Mouse (Mus musculus): ENCODE measurements around the gene Olfr90. TPM values are rescaled to one million over a fixed set of nuclear protein-coding genes. Genes with fewer than 3 reads are reported as not detected.

Olfr90 gene
- total and polyA plus RNA-seq, 2 experiments from 2014 or later = not detected

- under 1% methylated on average over 50 of the region's 55 CpGs for WGBS
- TF ChIP-seq CTCF (IDR thresholded peaks at IDR 0.05; ENCODE audit: low read depth) (no peak), EP300 (IDR thresholded peaks at IDR 0.05; ENCODE audit: low read depth) (no peak)
- H3K9ac ChIP-seq (replicated peaks; ENCODE audit: low read depth, low read length) = peak within 1 kb of the TSS; percentile 72
- no peaks in the 10 kb centered on the region for H3K9me3 ChIP-seq (replicated peaks; ENCODE audit: control insufficient read depth, low read length)
- H3K36me3 ChIP-seq (replicated peaks; ENCODE audit: control insufficient read depth, insufficient read depth, low read length) = no peaks in the 10 kb centered on the region
- DNase-seq (ENCODE audit: low spot score) (peak; percentile 49), ATAC-seq (ENCODE audit: insufficient read depth, low read depth) (peak; percentile 85)
- peak within 1 kb of the TSS; percentile 72 for H3K4me3 ChIP-seq (ENCODE audit: low read depth, low read length)
- H3K4me2 ChIP-seq (ENCODE audit: low read depth, low read length) = peak within 1 kb of the TSS; percentile 82
- peak within 1 kb of the TSS; percentile 31; the same call in 1 of the 2 replicates for H3K27ac ChIP-seq (ENCODE audit: low read depth)
- H3K27me3 ChIP-seq (ENCODE audit: control insufficient read depth, insufficient read depth, low read length) = peaks cover 34% of the 10 kb centered on the region
- H3K4me1 ChIP-seq (ENCODE audit: control insufficient read depth, insufficient read depth) = peaks cover 22% of the 10 kb centered on the region
Measured at GRCm38 (mm10) chr17:37045611-37046311, 42.5 kb downstream of the Olfr90 start, which contains the start of gene Gabbr1. Gene Gabbr1, plus strand, starts transcription at chr17:37045966.

- no peak overlapping the region; the same call in 1 of the 2 replicates for H3K4me2 ChIP-seq (ENCODE audit: low read depth, low read length)
- TF ChIP-seq CTCF (IDR thresholded peaks at IDR 0.05; ENCODE audit: low read depth) (no peak), EP300 (IDR thresholded peaks at IDR 0.05; ENCODE audit: low read depth) (no peak)
- no peak for DNase-seq (ENCODE audit: low spot score)
- H3K9ac ChIP-seq (replicated peaks; ENCODE audit: low read depth, low read length) = no peak overlapping the region
- ATAC-seq (ENCODE audit: insufficient read depth, low read depth) = no peak
- H3K27me3 ChIP-seq (ENCODE audit: control insufficient read depth, insufficient read depth, low read length) = peaks cover 25% of the 10 kb centered on the region
- H3K27ac ChIP-seq (ENCODE audit: low read depth) = no peak overlapping the region
- H3K9me3 ChIP-seq (replicated peaks; ENCODE audit: control insufficient read depth, low read length) = no peaks in the 10 kb centered on the region
- H3K4me1 ChIP-seq (ENCODE audit: control insufficient read depth, insufficient read depth) = peaks cover 13% of the 10 kb centered on the region
- WGBS = 66% methylated on average over 7 of the region's 7 CpGs
- no peaks in the 10 kb centered on the region for H3K36me3 ChIP-seq (replicated peaks; ENCODE audit: control insufficient read depth, insufficient read depth, low read length)
- 0 out of 2 replicates have a peak overlapping the region, but pooled peaks have one; percentile 72 for H3K4me3 ChIP-seq (ENCODE audit: low read depth, low read length)
Measured at GRCm38 (mm10) chr17:37044651-37045244, 43.6 kb downstream of the Olfr90 start.

GRCm38 (mm10) chr17:37039127-37039894 lies 49.0 kb downstream of the Olfr90 start:
- Histone ChIP-seq H3K27me3 (ENCODE audit: control insufficient read depth, insufficient read depth, low read length) (no peaks in the 10 kb centered on the region), H3K4me1 (ENCODE audit: control insufficient read depth, insufficient read depth) (no peaks in the 10 kb centered on the region), H3K36me3 (replicated peaks; ENCODE audit: control insufficient read depth, insufficient read depth, low read length) (no peaks in the 10 kb centered on the region), H3K9ac (replicated peaks; ENCODE audit: low read depth, low read length) (no peak overlapping the region), H3K9me3 (replicated peaks; ENCODE audit: control insufficient read depth, low read length) (no peaks in the 10 kb centered on the region), H3K27ac (ENCODE audit: low read depth) (no peak overlapping the region), H3K4me3 (ENCODE audit: low read depth, low read length) (no peak overlapping the region), H3K4me2 (ENCODE audit: low read depth, low read length) (no peak overlapping the region)
- WGBS = 61% methylated on average over 2 of the region's 2 CpGs
- TF ChIP-seq EP300 (IDR thresholded peaks at IDR 0.05; ENCODE audit: low read depth) (no peak), CTCF (IDR thresholded peaks at IDR 0.05; ENCODE audit: low read depth) (no peak)
- no peak for DNase-seq (ENCODE audit: low spot score)
- ATAC-seq (ENCODE audit: insufficient read depth, low read depth) = no peak

Other genes starting within 250 kb of the Olfr90 start
- gene Trim15, start 221.3 kb downstream of the Olfr90 start, total RNA-seq (2014; rRNA removed; ENCODE audit: low replicate concordance) = not detected in 2 replicates
- not detected in 2 replicates for gene Trim15, start 221.3 kb downstream of the Olfr90 start, polyA plus RNA-seq (2015; fragmentation: Nextera tagmentation; extraction: Ambion mirVana)
- 0.15 TPM in 1 of 2 replicates, not detected in the other for gene Trim10, start 218.9 kb downstream of the Olfr90 start, total RNA-seq (2014; rRNA removed; ENCODE audit: low replicate concordance)
- 0.63 and 0.97 TPM in 2 replicates for gene Trim10, start 218.9 kb downstream of the Olfr90 start, polyA plus RNA-seq (2015; fragmentation: Nextera tagmentation; extraction: Ambion mirVana)
- gene Trim40, start 198.4 kb downstream of the Olfr90 start, total RNA-seq (2014; rRNA removed; ENCODE audit: low replicate concordance) = not detected in 2 replicates
- not detected in 2 replicates for gene Trim40, start 198.4 kb downstream of the Olfr90 start, polyA plus RNA-seq (2015; fragmentation: Nextera tagmentation; extraction: Ambion mirVana)
- not detected in 2 replicates for gene Trim31, start 190.4 kb downstream of the Olfr90 start, total RNA-seq (2014; rRNA removed; ENCODE audit: low replicate concordance)
- not detected in 2 replicates for gene Trim31, start 190.4 kb downstream of the Olfr90 start, polyA plus RNA-seq (2015; fragmentation: Nextera tagmentation; extraction: Ambion mirVana)
- gene Rnf39, start 145.6 kb downstream of the Olfr90 start, total RNA-seq (2014; rRNA removed; ENCODE audit: low replicate concordance) = 0.66 and 8.0 TPM in 2 replicates
- 0.16 TPM in 2 replicates for gene Rnf39, start 145.6 kb downstream of the Olfr90 start, polyA plus RNA-seq (2015; fragmentation: Nextera tagmentation; extraction: Ambion mirVana)
- 22.3 and 29.6 TPM in 2 replicates for gene Ppp1r11, start 136.8 kb downstream of the Olfr90 start, total RNA-seq (2014; rRNA removed; ENCODE audit: low replicate concordance)
- gene Ppp1r11, start 136.8 kb downstream of the Olfr90 start, polyA plus RNA-seq (2015; fragmentation: Nextera tagmentation; extraction: Ambion mirVana) = 84.0 and 84.4 TPM in 2 replicates
- gene Znrd1, start 129.9 kb downstream of the Olfr90 start, total RNA-seq (2014; rRNA removed; ENCODE audit: low replicate concordance) = 13.4 and 20.4 TPM in 2 replicates
- 33.6 and 38.4 TPM in 2 replicates for gene Znrd1, start 129.9 kb downstream of the Olfr90 start, polyA plus RNA-seq (2015; fragmentation: Nextera tagmentation; extraction: Ambion mirVana)
- 2.8 TPM in 1 of 2 replicates, not detected in the other for gene Znrd1as, start 129.9 kb downstream of the Olfr90 start, total RNA-seq (2014; rRNA removed; ENCODE audit: low replicate concordance)
- 8.2 and 10.0 TPM in 2 replicates for gene Znrd1as, start 129.9 kb downstream of the Olfr90 start, polyA plus RNA-seq (2015; fragmentation: Nextera tagmentation; extraction: Ambion mirVana)
- not detected in 2 replicates for gene 2410137M14Rik, start 107.3 kb downstream of the Olfr90 start, total RNA-seq (2014; rRNA removed; ENCODE audit: low replicate concordance)
- gene 2410137M14Rik, start 107.3 kb downstream of the Olfr90 start, polyA plus RNA-seq (2015; fragmentation: Nextera tagmentation; extraction: Ambion mirVana) = 0.18 TPM in 1 of 2 replicates, not detected in the other
- not detected in 2 replicates for gene H2-M5, start 99.0 kb downstream of the Olfr90 start, total RNA-seq (2014; rRNA removed; ENCODE audit: low replicate concordance)
- gene H2-M5, start 99.0 kb downstream of the Olfr90 start, polyA plus RNA-seq (2015; fragmentation: Nextera tagmentation; extraction: Ambion mirVana) = 0.04 TPM in 1 of 2 replicates, not detected in the other
- gene Zfp57, start 87.3 kb downstream of the Olfr90 start, total RNA-seq (2014; rRNA removed; ENCODE audit: low replicate concordance) = 12.5 and 14.7 TPM in 2 replicates
- gene Zfp57, start 87.3 kb downstream of the Olfr90 start, polyA plus RNA-seq (2015; fragmentation: Nextera tagmentation; extraction: Ambion mirVana) = 9.2 and 10.0 TPM in 2 replicates
- not detected in 2 replicates for gene Mog, start 65.1 kb downstream of the Olfr90 start, total RNA-seq (2014; rRNA removed; ENCODE audit: low replicate concordance)
- gene Mog, start 65.1 kb downstream of the Olfr90 start, polyA plus RNA-seq (2015; fragmentation: Nextera tagmentation; extraction: Ambion mirVana) = not detected in 2 replicates
- gene Gabbr1, start 42.5 kb downstream of the Olfr90 start, total RNA-seq (2014; rRNA removed; ENCODE audit: low replicate concordance) = 4.8 and 6.7 TPM in 2 replicates
- 1.8 and 1.9 TPM in 2 replicates for gene Gabbr1, start 42.5 kb downstream of the Olfr90 start, polyA plus RNA-seq (2015; fragmentation: Nextera tagmentation; extraction: Ambion mirVana)
- gene Olfr91, start 9.8 kb upstream of the Olfr90 start, total RNA-seq (2014; rRNA removed; ENCODE audit: low replicate concordance) = not detected in 2 replicates
- not detected in 2 replicates for gene Olfr91, start 9.8 kb upstream of the Olfr90 start, polyA plus RNA-seq (2015; fragmentation: Nextera tagmentation; extraction: Ambion mirVana)
- not detected in 2 replicates for gene Olfr92, start 31.6 kb upstream of the Olfr90 start, total RNA-seq (2014; rRNA removed; ENCODE audit: low replicate concordance)
- gene Olfr92, start 31.6 kb upstream of the Olfr90 start, polyA plus RNA-seq (2015; fragmentation: Nextera tagmentation; extraction: Ambion mirVana) = not detected in 2 replicates
- not detected in 2 replicates for gene Olfr93, start 73.0 kb upstream of the Olfr90 start, total RNA-seq (2014; rRNA removed; ENCODE audit: low replicate concordance)
- gene Olfr93, start 73.0 kb upstream of the Olfr90 start, polyA plus RNA-seq (2015; fragmentation: Nextera tagmentation; extraction: Ambion mirVana) = not detected in 2 replicates
- not detected in 2 replicates for gene Ubd, start 105.4 kb upstream of the Olfr90 start, total RNA-seq (2014; rRNA removed; ENCODE audit: low replicate concordance)
- not detected in 2 replicates for gene Ubd, start 105.4 kb upstream of the Olfr90 start, polyA plus RNA-seq (2015; fragmentation: Nextera tagmentation; extraction: Ambion mirVana)
- not detected in 2 replicates for gene Olfr94, start 112.5 kb upstream of the Olfr90 start, total RNA-seq (2014; rRNA removed; ENCODE audit: low replicate concordance)
- not detected in 2 replicates for gene Olfr94, start 112.5 kb upstream of the Olfr90 start, polyA plus RNA-seq (2015; fragmentation: Nextera tagmentation; extraction: Ambion mirVana)
- not detected in 2 replicates for gene Olfr95, start 124.6 kb upstream of the Olfr90 start, total RNA-seq (2014; rRNA removed; ENCODE audit: low replicate concordance)
- gene Olfr95, start 124.6 kb upstream of the Olfr90 start, polyA plus RNA-seq (2015; fragmentation: Nextera tagmentation; extraction: Ambion mirVana) = not detected in 2 replicates
- not detected in 2 replicates for gene Olfr96, start 131.6 kb upstream of the Olfr90 start, total RNA-seq (2014; rRNA removed; ENCODE audit: low replicate concordance)
- not detected in 2 replicates for gene Olfr96, start 131.6 kb upstream of the Olfr90 start, polyA plus RNA-seq (2015; fragmentation: Nextera tagmentation; extraction: Ambion mirVana)
- gene Olfr97, start 148.8 kb upstream of the Olfr90 start, total RNA-seq (2014; rRNA removed; ENCODE audit: low replicate concordance) = not detected in 2 replicates
- not detected in 2 replicates for gene Olfr97, start 148.8 kb upstream of the Olfr90 start, polyA plus RNA-seq (2015; fragmentation: Nextera tagmentation; extraction: Ambion mirVana)
- gene Olfr98, start 175.2 kb upstream of the Olfr90 start, total RNA-seq (2014; rRNA removed; ENCODE audit: low replicate concordance) = not detected in 2 replicates
- gene Olfr98, start 175.2 kb upstream of the Olfr90 start, polyA plus RNA-seq (2015; fragmentation: Nextera tagmentation; extraction: Ambion mirVana) = not detected in 2 replicates
- gene H2-M3, start 181.7 kb upstream of the Olfr90 start, total RNA-seq (2014; rRNA removed; ENCODE audit: low replicate concordance) = 0.42 and 0.43 TPM in 2 replicates
- gene H2-M3, start 181.7 kb upstream of the Olfr90 start, polyA plus RNA-seq (2015; fragmentation: Nextera tagmentation; extraction: Ambion mirVana) = 2.6 and 2.9 TPM in 2 replicates
- gene Olfr99, start 195.0 kb upstream of the Olfr90 start, total RNA-seq (2014; rRNA removed; ENCODE audit: low replicate concordance) = not detected in 2 replicates
- gene Olfr99, start 195.0 kb upstream of the Olfr90 start, polyA plus RNA-seq (2015; fragmentation: Nextera tagmentation; extraction: Ambion mirVana) = not detected in 2 replicates
- gene Olfr101, start 215.8 kb upstream of the Olfr90 start, total RNA-seq (2014; rRNA removed; ENCODE audit: low replicate concordance) = not detected in 2 replicates
- gene Olfr101, start 215.8 kb upstream of the Olfr90 start, polyA plus RNA-seq (2015; fragmentation: Nextera tagmentation; extraction: Ambion mirVana) = not detected in 2 replicates
- gene Olfr102, start 228.6 kb upstream of the Olfr90 start, total RNA-seq (2014; rRNA removed; ENCODE audit: low replicate concordance) = not detected in 2 replicates
- gene Olfr102, start 228.6 kb upstream of the Olfr90 start, polyA plus RNA-seq (2015; fragmentation: Nextera tagmentation; extraction: Ambion mirVana) = not detected in 2 replicates

All from heart, postnatal 0 days (tissue).